Mouse (Mus musculus) thymus, postnatal 4 days (tissue): ENCODE measurements around the gene Tmem81.

Experiments used
- DNase-seq: peaks from one replicate; pipeline ENCODE4 v3.0.0; 2021

Gene Tmem81

DNA sequence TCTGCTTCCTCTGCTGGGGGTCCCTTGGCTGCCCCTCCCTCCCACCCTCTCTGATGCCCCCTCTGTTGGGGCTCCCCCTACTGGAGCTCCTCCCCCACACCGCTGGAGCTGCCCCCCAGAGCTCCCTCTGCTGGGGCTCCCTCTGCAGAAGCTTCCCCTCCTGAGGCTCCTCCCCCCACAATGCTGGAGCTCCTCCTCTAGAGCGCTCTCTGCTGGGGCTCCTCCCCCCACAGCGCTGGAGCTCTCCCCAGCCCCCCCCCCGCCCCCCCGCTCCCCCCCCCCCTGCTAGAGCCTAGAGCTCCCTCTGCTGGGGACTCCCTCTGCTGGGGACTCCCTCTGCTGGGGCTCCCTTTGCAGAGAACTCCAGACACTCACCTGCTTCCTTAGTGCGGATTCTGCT, 14.7 kb downstream of the Tmem81 start:
- peak; percentile 83 for DNase-seq

DNA sequence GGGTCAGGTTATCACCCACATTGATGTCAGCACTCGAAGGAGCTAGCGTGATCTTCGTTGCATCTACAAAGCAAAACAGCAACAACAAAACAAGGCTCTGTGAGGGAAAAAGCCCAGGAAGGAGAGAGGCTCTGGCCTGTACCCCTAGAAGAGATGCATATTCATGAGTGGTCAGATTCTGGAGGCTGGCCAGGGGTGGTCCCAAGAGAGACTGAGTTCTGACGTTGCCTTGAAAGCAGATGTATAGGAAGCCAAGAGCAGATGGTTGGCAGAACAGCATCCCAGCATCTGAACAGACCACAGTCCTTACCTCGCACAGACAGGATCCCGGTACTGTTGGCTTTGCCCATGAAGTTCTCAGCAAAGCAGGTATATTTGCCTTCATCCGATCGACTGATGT, 17.0 kb downstream of the Tmem81 start:
- no peak for DNase-seq

DNA sequence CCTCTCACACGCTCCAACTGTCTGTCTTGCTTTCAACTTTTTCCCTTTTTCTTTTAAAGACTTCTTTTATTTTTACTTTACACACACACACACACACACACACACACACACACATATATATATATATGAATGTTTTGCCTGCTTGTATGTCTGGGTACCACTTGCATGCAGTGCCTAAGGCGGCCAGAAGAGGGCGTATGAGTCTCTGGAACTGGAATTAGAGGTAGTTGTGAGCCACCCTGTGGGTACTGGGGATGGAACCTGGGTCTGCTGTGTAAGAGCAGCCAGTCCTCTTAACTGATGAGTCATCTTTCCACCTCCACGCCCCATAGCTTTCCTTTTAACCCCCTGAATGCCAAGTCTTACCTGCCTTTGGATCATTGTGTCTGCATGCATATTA, 17.9 kb downstream of the Tmem81 start:
- DNase-seq, result peak; percentile 74

DNA sequence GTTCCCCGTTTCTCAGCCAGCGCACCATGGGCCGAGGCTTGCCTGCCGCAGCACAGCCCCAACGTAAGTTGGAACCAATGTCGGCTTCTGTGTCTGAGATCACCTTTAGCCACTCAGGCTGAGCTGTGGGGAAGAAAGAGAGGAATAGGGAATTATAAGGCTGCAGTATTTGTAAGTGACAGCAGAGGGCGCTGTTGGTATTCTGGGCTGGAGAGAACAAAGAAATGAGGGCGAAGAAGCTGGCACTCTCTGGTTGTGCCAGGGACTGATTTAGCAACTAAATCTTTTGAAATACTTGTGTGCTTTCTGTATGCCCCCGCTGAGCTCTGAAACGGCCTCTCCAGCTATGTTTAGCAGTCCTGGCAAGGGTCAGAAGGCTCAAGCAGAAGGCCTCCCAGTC, 19.8 kb downstream of the Tmem81 start:
- DNase-seq, result peak; percentile 67

DNA sequence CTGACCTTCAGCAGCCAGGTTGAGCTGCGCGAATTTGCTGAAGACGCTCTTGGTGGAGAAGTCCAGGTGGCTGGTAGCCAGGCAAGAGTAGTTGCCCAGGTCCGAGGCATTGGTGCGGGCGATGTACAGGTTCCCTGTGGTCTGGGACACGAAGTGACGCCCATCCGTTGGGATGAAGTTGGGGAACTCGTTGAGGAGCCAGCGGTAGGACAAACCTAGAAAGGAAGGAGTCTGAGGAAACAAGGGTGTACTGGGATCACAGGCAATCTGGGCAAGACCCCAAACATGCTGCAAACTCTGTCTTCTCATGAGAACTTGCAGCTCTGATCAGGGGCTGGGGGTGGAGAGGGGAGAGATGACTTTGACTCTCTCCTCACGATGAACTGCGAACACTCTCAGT, 22.0 kb downstream of the Tmem81 start:
- DNase-seq, result no peak

DNA sequence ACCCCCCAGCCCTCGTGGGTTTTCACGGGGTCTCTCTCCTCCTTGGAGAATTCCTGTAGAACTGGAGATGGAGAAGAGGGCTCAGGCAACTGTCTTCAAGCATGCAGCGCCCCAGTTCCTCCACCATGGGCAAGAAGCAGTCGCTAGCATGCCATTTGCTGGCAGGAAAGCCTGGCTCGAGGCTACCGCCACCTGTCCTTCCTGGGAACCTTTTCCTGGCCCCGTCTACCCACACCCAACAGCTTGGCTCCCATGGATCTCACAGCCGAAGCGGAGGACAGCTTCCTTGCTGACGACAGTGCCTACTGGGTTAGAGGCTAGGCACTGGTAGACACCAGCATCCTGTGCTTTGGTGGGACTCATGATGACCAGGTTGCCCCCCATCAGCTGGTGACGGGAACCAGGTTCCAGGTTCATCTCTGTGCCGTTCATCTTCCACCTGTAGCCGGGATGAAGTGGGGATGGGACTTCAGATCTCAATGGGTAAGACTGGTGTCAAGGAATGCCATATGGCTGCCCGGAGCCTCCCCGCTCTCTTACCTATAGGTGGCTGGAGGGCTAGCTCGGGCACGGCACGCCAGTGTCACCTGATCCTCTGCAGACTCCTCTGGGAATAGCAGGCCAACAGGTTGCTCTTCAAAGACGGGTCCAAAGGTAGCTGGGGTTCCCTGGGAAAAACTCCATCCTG, 22.8 kb downstream of the Tmem81 start:
- no peak for DNase-seq

DNA sequence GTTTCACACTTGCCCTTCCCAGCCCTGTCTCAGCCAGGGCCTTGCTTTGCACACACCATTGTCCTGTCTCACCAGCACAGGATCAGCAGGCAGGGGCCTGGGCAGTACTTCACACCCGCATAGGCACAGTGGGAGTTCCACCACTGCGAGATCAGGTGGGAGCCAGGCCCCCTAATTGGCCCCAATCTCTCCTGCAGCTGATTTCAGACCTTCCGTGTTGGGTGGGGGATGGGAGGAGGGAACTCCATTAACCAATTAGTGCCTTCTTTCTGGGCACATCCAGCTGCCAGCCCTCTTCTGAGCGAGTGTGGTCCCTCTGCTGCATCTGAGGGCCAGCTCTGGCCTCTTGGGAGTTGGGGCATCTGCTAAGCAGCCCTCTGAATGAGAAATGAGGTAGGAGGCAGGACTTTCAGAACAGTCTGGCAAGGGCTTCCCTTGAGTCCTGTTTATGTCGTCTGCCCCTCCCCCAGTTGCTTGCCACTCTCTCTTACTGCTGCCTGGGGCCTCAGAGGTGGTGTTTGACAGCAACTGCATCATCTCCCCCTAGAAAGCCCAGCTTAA, 24.7 kb downstream of the Tmem81 start:
- no peak for DNase-seq

DNA sequence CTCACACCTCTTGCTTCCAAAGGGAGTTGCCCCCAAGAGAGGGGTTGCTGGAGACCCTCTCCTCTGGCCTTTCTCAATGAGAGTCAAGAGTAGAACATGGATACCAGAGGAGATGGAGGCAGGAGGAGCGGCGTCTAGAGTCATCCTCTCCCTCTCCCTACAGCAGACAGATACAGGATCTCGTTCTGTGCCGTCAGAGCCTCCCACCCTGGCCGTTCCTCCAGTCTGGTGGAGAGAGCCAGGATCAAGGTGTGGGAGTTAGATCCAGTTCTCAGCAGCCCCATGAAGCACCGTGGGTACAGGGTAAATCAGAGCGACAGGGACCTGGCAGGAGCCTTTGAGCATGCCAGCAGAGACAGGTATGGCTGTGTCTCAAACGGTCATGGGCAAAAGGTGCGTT, 26.5 kb downstream of the Tmem81 start:
- DNase-seq, result no peak

DNA sequence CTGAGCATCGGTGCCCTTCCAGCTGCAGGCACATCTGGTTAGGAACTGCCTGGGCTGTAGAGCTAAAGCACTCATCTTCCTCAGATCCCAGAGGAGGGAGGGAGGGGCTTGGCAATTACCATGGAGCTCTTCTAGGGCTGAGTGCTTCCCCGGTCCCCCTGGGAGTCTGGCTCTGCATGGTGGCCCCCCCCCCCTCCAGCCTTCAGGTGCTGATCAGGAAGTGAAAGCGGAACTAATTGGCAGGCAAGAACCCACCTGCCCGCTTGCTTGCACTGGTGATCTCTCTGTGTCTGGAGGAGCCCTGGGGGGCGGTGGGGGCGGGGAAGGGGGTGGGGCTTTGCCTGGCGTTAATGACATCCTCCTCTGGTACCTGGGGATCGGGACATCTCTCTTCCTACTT, 27.8 kb downstream of the Tmem81 start:
- no peak for DNase-seq

DNA sequence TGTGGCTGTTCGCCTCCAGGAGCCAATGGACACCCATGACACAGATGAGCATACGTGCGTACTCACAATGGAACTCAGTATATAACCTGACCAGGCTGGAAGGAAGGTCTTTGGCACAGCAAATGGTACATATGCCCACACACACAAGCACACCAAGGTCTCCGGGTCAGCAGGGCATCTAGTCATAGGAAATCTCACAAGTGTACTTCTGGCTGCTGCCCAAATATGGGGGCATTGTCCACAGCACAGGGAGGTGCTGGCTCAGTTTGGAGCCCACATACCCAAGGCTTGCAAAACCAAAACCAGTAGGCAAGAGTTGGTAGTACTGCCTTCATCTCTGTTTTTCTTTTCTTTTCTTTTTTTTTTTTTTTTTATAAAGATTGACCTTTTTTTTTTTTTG, 29.5 kb downstream of the Tmem81 start:
- no peak for DNase-seq

DNA sequence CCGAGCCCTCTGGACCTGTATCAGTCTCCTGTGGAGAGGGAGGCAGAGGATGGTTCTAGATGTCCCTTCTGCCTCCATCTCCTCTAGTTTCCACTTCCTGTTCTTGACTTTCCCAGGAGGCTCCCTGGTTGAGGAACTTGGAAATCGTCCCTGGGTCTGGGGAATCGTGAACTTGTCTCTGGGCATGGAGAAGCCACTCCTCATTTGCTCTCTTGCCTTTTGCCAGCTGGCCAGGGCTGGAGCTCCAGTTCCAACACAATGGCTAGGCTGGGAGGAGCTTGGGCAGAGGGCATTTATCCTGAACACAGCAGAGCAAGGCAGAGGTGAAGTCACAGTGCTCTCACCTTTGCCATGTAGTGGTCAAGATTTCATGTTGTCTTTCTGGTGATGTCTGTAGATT, 30.4 kb downstream of the Tmem81 start:
- DNase-seq, result no peak

DNA sequence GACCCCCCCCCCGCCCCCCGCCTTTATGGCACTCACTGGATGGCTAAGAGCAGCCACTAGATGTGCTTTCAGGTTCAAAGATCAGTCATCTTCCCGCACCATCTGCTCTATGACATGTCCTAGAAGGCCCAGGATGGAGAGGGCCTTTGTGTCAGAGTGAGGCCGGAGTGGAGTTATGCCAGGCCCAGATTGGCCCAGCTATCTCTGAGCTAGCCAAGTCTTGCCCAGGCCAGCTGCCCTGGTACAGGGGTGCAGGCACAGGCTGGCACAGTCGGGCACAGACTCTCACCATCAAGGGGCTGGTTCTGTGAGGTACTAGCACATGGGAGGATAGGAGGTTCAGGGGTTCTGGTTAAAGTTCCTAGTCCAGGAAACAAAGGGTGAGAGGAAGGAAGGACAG, 31.7 kb downstream of the Tmem81 start:
- no peak for DNase-seq

DNA sequence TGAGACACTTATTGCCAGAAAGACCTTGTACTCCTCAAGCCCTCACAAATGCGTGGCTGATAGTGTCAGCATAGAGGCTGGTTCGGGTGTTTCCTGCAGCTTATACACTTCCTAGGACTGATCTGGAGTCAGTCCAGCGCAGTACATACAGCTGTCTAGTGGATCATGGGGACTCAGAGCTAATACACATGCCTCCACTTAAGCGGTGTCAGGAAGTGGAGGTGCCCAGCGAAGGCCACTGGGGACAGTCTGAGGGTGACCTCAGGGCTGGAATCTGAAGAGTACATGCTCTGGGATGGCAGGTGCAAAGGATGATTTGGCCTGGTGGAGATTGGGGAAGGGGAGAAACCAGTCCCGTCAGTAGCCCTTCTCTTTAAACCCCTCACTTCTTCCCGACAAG, 34.7 kb downstream of the Tmem81 start:
- no peak for DNase-seq

DNA sequence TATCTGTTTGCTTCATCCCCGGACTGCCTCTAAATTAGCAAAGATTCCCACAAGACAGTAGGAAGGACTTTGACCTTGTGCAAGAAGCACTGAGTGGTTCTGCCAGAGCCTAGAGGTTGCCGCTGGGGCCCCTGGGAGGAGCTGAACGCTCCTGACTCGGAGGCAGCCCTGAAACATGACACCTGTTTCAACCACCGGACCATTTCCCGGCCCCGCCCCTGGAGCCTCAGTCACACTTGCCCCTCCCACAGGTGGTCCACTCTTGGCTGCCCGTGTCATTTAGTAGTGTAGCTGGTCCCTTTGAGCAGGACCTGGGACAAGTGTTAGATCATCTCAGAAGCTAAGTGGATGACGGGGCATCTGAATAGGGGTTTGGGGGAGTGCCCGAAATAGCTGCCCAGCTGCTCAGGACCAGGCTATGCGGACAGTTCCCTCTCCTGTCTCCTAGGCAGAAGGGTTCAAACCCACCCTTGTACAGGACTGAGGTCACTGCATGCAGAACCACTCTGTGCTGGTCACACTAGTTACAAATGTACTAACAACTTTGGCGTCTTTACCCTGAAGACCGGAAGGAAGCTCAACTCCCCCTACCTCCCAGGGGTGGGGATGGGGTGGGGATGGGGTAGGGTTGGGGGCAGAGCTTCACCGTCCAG, 35.3 kb downstream of the Tmem81 start:
- peak; percentile 25 for DNase-seq

DNA sequence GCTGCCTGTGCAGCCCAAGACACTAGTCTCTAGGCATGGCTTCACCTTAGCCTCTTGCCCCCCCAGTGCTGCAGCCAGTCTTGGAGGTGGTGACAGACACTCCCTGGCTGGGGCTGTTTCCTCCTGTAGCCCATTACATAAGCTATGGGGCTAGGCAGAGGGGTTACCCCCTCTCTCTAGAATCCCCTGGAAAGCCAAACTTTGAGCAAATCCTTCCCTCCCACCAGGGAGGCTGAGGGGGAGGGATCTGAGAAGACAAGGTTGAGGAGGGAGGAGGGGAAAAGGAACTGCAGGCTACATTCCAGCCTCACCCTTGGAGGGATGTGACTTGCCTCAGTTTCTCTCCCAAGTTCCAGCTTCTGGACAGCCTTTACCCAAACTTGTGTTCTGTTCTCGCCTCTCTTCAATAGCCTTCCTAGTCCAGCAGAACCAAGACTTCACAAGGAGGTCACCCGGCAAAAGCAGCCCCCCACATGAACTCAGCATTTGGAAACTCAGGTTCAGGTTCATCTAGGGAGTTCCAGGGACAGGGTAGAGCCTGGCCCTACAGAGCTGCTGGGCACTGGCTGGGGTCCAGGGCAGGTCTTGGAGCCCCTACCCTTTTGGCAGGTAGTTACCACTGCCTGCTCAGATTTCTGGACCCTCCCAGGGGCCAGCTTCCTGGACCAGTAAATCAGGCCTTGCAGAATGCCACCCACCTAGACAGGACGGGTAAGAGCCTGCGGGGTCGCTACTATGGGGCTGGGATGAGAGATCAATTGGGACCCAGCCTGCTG, 36.0 kb downstream of the Tmem81 start:
- no peak for DNase-seq

DNA sequence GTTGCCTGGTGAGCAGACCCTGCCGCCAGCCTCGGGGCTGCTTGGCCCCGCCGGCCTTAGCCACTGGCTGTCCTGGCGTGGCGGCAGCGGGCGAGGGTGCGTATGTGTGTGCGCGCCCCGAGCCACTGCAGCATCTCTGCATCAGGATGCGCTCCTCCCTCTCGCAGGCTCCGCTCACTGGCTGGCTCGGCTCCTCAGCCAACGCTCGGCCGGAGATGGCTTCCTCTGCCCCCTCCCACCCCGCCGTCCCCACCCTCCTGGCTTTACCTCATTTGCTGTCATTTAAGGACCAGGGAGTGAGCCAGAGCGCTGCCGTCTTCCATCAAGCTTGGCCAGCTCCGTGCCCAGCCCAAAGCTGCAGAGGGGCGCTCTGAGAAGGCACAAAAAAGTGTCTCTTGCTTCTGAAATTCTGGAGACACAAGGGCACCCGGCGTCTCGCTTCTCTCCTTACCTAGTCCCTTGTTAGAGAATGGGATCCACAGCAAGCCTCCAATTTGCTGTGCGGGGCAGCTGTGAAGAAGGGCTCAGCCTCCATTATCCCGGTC, 36.8 kb downstream of the Tmem81 start, which contains the start of gene Cntn2:
Gene Cntn2 (minus strand): TSS at position 495 of the 545 bp plus-strand sequence.
- no peak for DNase-seq

DNA sequence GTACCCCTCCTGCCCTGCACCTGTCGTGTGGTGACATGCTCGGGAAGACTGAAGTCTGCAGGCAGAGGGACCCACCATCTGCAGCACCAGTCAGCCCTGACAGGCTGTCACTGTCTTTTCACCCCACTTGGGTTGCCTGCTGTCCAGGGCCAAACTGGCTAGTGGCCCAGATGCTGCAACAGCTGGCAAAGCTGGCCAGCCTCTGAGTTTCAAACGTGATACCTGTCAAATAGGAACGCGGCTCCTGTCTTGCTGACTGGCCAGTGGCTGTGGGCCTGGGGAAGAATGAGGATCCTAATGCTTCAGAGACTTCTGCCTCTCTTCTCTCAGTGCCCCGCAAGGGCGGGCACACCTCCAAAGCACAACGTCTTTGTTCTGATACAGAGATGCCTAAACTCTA, 37.8 kb downstream of the Tmem81 start:
- no peak for DNase-seq

DNA sequence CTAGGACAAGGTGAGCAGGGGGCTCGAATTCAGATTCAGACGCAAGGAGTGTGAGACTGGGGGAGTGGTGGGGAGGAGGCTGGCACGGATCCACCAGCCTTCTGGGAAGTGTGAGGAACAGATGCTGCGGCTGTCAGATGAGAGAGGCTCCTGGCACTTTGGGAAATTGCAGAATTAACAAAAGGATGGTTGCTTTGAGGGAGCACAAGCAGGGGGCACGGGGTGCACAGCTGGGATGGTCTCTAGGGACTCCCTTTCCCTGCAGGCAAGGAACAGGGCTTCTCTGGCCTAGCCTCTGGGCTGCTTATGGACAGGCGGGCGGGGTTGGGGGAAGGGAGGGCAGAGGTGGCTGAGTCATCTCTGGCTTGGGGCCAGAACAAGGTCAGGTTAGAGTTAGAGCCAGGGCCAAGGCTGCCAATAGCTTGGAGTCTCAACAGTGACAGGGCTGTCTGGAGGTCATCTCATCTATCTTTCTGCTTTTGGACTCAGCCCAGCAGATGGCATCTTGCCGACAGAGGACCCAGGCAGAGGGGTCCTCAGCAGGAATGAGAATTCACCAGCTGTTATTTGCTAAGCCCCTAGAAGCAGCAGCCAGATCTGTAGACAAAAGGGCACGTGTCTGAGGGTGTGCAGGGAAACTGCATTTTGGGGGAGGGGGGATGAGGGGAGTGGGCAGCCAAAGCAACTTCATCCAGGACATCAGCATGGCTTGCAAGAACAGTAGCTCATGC, 52.0 kb downstream of the Tmem81 start:
- no peak for DNase-seq
